Mouse (Mus musculus) CH12F3 (cell line): ENCODE data around the gene Gltp.

Source experiments
- in situ Hi-C: fragments of 300-500 bp; cut with MboI; formaldehyde crosslinking; loops from 2 replicates; pipeline ENCODE4 v1.14.3; 2020; ENCODE audit warnings: low sequenced_read_pairs

Gltp gene

DNA sequence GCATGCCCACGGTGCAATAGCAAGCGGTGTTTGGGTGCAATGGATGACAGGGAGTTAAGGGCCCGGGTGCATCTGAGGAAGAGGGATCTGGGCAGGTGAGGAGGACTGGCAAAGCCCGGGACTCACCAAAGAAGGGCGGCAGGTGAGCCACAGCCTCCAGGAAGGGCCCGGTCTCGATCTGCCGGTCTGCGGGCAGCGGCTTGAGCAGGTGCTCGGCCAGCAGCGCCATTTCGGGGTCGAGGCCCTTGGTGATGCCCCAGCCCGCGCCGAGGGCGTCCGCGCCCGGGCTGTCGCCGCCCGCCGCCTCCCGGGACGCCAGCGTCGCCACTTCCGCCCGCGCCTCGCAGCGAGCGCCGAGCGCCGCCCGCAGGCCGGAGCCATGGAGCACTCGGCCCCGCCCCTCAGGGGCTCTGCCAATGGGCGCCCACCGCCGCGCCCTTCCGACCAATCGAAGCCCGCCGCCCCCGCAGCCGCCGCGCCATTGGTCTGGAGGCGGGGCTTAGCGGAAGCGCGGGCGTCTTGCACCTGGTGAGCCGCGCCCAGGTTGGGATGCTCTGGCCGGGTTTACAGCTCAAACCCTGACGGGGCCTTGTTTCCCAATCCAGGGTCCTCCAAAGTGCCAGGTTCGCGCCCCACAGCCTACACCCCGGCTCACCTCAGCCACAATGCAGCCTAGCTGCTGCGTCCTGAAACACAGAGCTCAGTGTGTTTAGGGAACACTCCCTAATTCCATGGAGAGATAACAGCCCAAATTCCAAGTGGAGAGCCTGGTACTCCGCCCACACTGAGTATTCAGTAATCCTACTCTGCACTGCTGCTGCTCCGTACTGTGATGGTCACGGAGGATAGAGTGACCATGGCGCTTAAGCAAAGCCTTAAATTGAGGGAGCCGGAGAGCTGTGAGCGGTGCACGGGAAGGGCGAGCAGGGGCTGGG lies at the start of gene Gltp:
Gltp (minus strand) TSS at position 352 of the 935 bp plus-strand sequence.
- in situ Hi-C loops: no loop called here

DNA sequence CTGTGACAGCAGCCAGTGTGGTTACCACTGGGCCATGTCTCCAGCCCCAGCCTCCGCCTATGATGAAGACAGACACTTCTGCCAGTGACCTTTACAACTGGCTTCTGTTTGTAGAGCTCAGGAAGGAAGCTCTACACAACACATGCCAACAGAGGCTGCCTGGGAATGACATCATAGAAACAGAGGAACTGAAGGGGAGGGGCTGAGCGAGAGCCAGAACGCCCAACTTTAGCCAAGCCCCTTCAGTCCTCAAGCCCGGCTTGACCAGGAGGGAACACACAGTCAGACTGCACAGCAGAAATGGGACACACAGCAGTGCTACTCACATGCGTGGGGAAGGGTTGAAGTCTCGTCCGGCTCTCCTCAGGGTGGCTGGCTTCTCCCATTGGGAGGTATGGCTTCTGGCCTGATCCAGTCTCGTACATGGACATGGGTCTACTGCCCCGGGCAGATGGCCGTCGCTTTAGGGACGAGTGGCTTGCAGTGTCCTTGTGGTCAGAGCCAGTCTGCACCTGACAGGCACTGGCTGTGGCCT lies 48.0 kb upstream of the Gltp start:
- in situ Hi-C loops: no loop called here

DNA sequence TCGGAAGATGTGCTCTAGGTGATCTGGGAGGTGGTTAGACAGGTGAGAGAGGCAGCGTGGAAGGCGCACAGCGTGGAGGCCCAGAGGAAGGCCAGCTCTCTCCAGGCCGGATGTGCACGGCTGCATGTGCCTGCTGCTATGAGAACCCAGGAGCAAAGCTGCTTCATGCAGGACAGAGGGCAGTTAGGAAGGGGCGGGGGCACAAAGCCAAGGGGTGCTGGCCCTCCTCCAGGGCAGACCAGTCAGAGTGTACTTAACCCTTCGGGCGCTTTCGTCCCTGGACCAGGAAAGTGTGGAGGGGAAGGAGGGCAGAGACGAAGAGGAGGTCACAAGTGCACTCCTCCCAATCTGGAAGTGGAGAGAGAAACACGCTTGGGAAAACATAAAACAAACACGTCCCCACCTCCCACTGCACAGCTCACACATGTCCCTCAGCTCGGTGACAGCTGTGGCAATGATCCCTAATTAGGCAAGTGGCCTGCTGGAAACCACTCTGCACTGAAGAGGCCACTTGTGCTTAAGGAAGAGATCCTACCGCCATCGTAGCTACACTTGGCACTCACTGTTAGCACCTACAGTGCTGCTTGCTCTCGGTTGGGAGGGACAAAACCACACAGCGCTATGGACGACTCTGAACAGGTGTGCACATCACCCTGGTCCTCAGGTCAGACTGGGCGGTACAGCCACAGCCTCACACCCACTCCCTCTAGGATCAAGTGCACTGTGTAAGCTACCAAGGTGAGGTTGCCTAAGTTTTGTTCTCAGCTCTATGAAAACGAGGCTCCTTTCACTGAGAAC lies 46.5 kb upstream of the Gltp start:
- in situ Hi-C loops: no loop called here

DNA sequence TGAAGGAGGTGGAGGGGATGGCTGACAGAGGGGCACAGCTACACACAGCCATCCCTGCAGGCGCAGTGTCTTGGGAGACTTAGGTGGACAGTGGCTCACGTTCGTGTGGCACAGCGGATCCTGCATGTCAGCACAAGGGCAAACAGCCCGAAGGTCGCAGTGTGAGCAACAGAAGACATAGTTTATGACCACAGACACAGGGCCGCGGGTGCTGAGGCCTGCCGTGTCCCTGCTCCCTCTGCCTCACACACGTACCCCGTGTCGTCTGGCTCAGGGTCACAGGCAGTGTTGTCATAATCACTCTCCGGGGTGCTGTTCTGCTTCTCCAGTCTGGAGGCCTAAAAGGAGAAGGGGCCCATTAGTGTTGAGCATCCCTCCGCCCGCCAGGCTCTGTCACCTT lies 42.8 kb upstream of the Gltp start:
- in situ Hi-C loops: no loop called here

DNA sequence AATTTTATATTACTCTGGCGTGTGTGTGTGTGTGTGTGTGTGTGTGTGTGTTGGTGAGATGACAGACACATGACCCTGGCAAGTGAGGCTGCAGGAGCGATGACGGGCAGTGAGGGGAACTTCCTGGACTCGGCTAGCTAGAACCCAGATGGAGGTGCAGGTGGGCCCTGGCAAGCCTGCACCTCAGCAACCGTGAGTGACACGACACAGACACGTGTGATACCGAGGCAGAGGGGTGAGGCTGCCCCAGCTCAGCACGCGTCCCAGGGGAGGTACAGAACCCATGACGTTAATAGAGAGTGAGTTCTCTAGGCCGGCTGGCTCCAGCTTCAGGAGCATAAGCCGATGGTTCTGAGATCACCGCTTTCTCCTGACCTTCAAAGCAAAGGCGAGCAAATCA lies 41.2 kb upstream of the Gltp start:
- in situ Hi-C loops: no loop called here

DNA sequence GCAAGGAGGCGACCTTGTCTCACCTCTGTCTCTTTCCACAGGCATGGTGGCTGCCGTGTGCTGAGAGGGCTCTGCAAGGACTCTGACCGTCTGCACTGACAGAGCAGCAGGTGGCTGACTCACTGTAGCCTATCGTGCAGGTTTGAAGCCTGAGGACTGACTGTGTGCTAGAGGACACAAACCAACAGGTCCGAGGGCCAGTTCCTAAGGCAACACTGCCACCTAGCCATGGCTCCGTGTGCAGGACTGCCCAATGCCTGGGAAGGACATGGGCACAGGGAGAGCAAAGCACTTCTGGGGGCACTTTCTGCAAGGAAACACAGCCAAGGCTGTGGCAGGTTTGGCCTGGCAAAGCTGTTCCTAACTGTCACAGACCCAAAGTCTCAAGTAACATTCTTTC lies 40.7 kb upstream of the Gltp start:
- in situ Hi-C loops: no loop called here

DNA sequence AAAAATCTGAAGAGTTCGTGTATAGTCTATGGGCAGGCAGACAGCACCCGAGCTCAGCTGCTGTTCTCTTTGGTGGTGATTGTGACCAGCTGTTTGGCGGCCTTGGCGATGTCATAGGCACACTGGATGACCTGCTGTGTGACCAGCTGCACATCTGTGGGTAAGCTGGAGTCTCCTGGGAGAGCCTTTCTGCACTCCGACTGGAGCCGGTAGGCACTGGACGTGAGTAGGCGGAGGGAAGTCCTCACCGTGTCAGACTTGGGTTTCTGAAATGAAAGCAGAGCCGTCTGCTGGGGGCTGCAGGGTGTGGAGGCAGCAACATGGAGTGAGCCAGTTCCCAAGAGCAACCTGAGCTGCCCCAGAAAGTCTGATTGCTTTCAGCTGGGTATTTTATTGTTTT lies 39.3 kb upstream of the Gltp start:
- in situ Hi-C loops: no loop called here

DNA sequence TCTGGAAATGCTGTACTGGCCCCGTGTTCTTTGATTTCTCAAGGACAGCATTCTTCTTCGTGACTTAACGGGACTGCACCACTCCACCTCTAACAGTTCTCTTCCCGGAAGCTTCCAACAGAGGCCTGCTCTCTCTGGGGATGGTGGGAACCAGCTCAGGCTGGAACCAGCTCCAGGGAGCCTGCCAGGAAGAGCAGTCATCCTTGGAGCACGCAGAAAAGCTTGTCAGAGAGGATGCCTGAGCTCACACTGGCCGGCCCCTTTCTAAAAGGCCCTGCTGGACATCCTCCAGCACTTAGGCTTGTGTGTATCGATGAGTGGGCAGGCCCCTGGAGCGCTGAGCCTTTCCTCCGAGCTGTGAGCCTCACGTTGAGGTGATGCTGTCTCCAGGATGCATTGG lies 37.4 kb upstream of the Gltp start:
- in situ Hi-C loops: no loop called here

DNA sequence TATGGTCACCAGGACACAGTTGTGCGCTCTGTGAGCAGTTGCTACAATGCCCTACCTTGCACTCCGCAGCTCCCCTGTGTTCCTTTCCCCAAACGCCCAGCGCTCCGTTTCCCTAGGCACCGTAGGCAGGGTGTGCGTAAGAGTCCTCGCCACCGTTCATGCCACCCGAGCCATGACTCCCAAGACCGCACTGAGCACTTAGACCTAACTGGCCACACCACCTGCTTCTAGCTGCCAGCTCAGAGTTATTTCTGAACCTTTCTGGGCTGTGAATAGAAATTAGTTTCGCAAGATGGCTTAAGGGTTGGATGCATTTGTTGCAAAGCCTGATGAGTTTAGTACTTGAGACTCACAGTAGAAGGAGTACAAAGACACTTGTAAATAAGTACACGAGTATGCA lies 32.1 kb upstream of the Gltp start:
- in situ Hi-C loops: no loop called here

DNA sequence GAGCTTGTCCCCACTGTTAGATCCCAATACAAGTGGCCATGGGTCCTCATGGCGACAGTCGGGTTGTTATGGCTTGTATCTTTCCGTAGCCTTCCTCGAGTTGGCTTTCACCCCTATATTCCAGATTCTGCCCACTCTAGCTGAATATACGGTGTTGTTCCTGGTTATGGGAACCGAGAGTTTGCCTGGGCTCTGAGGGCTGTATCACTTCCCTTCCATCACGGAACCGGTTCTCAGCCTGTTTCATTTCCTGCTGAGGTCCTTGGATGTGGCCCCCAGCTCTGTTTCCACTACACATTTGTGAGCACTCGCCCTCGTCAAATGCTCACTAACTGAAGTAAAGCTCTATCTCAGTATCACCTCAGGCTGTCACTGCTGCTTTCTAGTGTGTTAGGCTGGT lies 31.2 kb upstream of the Gltp start:
- in situ Hi-C loops: no loop called here

DNA sequence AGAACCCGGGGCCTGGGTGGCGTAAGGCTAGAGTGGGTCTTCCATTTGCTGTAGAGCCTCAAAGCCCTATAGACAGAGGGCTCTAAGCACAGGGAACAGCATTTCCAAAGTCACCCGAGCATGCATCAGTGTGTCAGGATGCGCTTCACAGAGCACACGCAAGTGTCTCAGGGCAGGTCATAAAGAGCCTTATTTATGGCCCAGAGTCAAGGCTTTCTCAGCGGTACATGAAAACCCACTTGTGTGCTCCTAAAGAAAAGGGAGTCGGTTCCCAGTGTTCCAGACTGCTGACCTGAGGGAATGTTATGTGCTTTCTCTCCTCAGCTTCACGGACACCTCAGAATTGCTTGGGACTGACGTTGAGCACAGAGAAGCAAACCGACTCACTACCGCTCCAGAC lies 30.0 kb upstream of the Gltp start:
- in situ Hi-C loops: no loop called here

DNA sequence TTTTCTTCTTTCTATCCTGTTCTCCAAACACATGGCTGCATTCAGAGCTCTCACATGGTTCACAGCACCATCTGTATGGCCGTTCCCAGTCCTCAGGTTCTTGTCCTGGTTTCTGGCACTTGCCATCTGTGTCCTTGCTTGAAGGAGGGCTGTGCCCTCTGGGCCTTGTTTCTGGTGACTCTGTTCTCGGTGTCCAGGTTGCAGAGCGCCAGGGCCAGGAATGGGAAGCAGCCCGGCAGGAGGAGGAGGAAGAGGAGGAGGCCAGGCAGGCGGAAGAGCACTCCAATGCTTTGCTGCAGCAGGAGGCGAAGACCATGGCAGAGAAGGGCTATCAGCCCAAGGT lies 29.1 kb upstream of the Gltp start:
- in situ Hi-C loops: no loop called here

DNA sequence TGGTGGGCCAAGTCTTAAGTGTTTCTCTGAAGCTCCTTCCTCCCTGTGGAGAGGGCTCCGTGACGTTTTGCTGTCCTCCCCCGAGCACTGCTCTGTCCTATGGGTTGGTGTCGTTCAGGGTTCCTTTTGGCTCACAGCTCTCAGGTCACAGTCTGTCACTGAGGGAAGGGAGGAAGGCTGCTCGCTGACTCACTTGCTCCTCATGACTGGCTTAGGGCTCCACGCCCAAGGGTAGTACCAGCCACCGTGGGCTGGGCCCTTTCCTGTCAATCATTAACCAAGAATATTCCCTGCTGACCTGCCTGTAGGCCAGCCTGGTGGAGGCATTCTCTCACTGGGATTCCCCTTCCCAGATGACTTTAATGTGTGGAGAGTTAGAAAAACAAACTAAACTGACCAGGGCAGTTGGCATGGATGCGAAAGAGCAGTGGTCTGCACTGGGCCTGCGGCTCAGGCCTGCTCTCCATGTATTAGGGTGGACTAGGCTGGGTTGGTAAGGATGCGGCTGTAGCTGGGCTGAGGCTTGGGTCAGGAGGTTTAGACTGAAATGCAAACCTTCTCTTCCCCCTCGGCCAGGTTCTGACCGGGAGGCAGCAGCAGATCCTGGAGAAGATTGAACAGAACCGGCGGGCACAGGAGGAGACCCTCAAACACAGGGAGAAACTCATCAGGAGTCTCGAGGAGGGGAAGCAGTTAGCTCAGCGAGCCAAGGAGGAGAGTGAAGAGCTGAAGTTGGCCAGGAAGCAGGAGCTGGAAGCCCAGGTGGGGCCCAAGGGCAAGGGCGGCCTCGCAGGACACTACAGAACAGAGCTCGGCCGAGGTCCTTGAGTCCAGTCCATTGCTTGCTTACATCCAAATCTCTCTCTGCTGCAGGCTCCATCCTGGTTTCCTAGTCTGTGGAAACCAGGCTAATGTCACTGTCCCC lies 28.5 kb upstream of the Gltp start:
- in situ Hi-C loops: no loop called here

DNA sequence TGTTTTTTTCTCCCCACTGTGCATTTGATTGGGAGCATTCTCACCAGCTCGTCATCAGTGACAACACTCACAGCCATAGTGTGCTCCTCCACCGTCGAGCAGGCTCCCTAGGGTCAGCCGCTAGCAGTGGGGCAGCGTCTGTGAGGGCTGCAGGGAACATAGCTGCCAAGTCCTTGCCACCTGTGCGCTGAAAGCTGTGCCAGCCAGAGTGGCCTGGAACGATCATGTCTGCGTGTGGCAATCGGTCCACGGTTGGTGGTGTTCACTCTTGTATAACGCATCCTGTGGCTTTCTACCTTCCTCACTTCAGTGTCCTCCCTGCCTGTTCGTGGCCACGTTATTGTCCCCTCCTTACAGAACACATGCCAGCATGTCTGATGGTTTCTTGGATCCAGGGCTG lies 27.7 kb upstream of the Gltp start:
- in situ Hi-C loops: no loop called here

DNA sequence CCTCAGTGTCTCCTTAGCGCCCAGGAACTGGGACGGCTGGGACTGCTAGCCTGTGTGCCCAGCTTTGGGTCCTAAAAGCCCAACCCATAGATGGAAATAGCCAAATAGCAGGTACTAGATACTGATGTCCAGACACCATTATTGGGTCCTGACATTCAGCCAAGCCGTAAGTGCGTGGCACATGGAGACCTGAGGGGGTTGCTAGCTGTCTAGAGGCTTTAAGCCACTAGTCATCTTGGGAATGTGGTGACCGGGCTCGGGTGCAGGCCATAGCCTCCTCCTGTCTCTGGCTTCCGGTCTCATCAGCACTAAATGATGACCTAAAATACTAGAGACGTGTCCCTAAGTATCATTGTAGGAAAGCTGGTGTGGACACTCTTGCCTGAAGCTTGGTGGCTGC lies 27.2 kb upstream of the Gltp start:
- in situ Hi-C loops: no loop called here

DNA sequence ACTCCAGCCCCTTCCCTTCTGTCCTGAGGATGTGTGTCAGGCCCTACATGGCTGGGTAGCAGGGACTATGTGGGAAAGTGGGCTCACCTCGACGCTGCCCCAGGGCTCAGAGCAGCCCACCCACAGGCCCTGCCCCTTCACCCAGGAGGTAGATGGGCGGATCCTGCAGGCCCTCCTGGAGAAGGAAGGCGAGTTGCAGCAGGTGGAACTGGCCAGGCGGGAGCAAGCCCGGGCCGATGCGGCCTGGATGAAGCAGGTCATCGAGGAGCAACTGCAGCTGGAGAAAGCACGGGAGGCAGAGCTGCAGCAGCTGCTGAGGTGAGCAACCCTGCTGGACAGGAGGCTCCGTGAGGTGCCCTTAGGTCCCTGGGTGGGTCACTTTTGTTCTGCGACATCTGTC lies 26.5 kb upstream of the Gltp start:
- in situ Hi-C loops: no loop called here

DNA sequence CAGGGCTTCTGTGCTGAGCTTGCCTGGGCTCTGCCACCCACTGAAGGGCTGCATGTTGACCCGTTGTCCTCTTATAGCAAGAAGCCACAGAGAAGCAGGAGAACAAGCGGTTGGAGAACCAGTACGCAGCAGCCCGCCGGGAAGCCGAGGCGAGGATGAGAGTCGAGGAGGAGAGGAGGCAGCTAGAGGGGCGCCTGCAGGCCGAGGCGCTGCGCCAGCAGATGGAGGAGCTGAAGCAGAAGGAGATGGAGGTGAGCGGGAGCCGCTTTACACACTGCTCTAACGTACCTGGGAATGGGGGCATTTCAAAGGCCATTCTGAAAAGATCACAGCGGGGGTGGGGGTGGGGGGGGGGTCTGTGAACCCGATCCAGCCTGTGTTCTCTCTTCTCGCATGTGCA lies 23.8 kb upstream of the Gltp start:
- in situ Hi-C loops: no loop called here

DNA sequence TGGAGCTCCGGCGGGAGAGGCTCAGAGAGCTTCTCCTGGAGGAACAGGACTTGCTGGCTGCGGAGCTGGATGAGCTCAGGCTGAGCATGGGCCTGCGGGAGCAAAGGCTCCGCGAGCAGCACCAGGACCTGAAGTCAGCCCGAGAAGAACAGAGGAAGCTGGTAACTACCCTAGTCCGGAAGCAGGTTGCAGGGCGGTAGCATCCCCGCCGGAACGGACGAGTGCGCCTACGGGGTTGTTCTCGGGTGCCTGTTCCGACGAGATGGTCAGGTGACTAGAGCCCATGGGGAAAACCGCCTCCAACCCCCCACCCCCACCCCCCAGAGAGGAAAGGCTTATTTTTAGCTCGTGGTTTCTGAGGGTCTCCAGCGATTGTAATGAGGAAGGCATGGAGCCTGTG lies 18.6 kb upstream of the Gltp start:
- in situ Hi-C loops: no loop called here

DNA sequence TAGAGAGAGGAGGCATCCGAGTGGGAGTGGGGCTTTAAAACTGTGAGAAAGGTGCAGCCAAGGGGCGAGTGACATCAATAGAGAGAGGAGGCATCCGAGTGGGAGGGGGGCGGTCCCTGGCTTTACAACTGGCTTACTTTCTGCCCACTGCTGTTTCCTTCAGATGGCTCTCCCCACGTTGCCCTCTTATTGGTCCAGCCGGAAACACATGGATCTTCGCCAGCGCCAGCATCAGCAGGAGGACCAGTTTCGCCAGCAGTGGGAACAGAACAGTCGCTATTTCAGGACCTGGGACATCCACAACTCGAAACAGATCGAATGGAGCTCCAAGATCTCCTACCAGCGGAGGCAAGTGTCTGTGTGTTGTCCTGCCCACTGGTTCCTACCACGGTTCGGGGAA lies 17.7 kb upstream of the Gltp start:
- in situ Hi-C loops: no loop called here

DNA sequence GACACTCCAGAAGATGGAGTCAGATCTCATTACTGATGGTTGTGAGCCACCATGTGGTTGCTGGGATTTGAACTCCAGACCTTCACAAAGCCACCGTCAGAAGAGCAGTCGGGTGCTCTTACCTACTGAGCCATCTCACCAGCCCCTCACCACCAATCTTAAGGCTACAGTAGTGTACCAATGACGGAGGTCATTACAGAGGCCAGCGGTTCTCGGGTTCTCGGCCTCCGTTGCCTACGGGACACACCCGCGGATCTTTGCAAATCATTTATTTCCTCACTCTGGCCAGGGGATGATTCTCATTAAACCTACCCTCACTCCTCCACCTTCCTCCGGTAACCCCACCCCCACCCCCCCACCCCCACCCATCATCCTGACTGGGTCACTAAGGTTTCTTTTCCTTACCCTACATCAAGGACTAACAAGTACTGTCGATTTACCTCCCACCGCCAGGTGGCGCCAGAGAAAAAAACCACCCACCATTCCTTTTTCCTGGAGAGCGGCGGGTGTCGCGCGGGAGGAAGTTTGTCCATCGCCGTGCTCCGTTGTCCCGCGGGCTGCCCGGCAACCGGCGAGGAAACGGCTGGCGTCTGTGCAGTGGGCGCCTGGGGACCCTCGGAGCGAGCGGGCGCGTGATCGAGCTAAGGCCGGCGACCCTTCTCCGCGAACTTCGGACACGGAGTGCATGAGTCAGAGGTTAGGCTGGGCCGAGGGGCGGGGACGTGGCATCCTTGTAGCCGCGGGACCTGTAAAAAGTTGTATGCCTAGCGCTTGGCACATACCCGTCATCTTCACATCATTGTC lies 16.7 kb upstream of the Gltp start, which contains the start of gene Tchp:
Tchp (plus strand) TSS at position 496 of the 804 bp plus-strand sequence.
- in situ Hi-C loops: no loop called here
